Mouse (Mus musculus): Measurements from ENCODE around the gene Scimp.
A peak's percentile ranks its signal among the peaks of the same experiment; 100 is the strongest.
"Not testable (repeated sequence)": the region's sequence is repeated elsewhere in the genome, so short reads cannot be mapped to it uniquely, and the experiment has no call there.

Scimp gene

DNA sequence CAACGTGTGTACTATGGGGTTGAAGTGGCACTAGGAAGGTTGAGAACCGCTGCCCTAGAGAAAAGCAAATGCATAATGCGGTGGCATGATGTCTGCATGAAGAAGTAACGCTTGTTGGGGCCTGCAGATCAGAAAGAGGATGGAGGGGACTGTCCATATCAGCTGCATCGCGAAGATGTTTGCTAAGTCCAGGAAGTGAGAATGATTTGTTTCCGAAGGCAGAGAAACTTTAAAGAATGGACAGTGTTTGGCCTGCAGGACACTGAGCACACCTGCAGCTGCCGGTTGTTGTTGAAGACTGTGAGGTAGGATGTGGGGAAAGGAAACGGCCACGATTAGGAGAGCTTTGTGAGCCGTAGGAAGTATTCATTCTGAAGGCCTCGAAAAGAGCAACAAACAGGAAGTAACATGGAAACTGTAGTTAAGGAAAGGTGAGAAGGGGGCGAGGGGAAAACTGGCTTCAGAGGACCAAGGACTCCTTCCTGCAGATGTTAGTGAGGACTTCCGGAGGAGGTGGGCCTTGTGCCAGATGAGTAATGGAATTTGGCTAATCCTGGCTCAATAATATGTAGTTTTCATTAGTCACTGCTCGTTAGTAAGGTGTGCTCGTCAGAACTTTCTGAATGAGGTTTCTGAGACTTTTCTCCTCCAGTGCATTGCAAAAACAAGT is 46.5 kb downstream of the Scimp start:
- no peak for DNase-seq (ENCODE audit: low spot score)

DNA sequence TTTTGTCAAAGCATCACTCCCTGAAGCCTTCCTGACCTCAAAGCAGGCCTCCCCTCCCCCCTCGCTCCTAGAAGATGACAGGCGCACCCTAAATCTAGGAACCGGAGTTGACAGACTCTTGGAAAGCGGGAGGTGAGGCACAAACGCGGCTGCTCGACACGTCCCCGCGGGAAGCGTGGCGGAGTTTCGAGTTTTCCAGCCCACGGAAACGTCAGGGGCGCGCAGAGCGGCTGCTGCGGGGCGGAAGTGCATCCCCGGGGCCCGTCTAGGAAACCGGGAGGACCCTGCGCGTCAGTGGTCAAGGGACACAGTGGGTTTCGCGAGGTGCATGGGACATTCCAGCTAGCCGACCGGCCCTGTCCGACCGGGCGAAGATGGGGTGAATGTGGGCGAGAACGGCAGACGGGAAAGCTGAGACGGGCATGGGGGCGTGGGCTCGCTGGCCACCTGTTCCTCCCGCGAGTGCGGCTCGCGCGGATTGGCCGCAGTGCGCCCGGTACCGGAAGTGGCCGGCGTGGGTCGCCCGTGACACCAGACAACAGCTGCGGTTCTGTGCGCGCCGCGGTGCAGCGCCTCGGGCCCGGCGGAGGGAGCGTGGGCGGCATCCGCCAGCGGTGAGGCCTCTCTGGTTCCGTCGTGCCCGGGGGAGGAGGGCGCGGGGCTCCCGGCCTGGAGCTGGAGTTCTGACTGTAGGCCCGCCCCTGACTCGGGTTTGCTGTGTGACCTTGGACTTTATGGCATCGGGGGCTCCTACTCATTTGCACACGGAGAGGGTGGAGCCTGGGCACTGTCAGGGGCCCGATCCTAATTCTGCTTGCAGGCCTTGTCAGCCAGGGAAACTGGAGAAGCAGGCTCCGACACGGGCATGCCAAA is 48.2 kb downstream of the Scimp start, which contains the start of gene Zfp3:
Gene Zfp3 (plus strand): TSS at position 274 of the 873 bp plus-strand sequence.
- DNase-seq (ENCODE audit: low spot score): peak; percentile 80

DNA sequence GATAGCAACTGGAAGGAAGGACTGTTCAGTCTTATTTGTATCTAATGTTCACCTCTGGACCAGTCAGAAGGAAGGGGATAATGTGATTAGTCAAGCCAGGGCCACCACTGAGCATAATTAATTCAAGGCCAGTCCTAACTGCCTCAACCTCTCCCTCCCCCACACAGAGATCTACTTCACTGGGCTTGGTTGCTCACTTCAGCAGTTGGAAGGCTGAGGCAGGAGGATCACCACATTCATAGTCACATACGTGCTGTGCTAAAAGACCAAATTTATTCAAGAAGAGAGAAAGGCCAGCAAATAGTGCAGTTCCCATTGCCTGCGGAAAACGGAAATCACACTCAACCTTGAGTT is 48.8 kb downstream of the Scimp start:
- no peak for DNase-seq (ENCODE audit: low spot score)

DNA sequence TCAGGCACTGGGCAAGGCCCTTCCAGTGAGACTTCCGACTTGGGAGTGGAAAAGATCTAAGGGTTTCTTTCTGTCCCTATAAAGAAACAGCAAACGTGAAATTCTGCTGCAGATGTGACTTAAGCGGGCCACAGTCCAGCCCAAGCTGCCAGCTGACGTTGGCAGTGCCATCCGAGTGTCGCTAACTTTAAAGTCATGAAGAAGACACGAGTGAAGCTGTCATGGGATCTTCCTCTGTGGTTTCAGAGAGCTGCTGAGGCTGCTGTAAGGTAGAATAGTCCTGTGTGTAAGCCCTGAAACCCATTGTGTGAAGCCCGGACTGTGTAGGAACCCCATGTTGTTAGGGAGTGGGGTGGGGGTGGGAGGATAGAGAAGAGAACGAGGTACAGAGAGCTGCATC is 49.7 kb downstream of the Scimp start:
- no peak for DNase-seq (ENCODE audit: low spot score)

DNA sequence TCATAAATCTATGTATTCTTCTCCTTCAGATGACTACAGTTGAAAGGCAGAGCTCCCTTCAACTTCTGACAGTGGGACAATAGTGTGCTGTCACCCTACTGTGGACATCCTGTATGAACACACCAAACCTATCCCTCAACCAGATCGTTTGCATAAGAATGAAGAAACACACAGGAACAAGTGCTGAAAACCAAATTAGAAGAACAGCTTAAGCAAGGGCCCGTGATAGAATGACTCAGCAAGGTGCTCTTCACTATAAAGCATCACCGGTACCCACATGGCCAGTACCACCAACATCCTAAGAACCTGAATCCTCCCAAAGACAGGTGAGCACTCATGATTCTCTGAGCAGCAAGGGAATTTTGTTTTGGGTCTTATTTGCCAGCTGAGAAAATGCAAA is 51.9 kb downstream of the Scimp start:
- not testable (repeated sequence) for DNase-seq (ENCODE audit: low spot score)

DNA sequence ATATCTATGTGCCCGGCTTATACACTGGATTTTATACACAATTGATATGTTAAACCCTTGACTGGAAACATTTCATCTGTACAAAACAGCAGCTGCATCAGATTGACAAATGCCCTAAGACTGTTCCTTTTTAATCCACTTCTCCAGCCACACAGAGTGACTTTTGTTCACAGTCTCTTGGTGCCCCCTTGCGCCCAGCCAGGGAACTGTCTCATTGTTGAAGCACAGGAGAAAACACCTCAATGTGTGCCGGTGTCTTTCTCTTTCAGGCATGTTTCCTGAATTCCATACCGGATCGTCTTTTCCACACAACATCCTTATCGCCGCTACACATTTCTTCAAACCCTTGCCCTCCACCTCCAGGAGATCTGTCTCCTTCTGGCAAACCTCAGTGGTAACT is 56.7 kb downstream of the Scimp start:
- peak; percentile 58 for DNase-seq (ENCODE audit: low spot score)

DNA sequence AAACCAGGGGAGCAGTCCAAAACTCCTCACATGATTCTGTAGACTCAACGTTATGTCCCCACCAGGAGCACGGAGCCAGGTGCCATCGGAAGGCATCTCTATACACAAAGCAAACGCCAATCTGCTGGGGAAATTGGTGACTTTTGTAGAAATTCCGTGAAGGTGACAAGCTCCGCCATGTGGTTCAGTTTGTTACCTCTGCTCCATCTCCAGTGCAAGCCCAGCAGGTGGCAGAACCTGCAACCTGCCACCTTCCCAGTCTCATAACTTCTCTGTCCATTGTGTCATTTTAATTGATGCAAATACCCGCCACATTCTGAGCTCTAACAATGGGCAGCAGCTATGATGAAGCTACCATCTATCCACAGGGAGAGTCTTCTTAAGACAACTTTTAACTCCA is 57.4 kb downstream of the Scimp start:
- no peak for DNase-seq (ENCODE audit: low spot score)

DNA sequence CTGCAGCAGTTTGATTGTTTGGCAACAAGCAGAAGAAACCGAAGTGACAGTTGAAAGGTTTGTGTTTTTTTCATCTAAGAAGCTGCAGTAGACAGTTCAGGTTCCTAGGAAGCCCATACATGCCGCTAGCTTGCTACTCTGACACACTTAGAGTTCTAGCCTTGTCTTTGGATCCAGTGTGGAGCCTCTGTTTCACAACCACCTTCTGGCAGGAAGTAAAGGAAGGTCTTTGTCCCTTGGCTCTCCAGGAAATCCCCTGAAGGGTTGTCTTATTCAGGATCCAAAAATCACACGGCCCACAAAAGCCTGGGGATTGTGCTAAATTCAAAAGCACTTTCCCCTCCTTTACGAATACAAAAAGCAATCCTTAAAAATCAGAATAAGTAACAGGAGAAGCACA is 57.9 kb downstream of the Scimp start:
- no peak for DNase-seq (ENCODE audit: low spot score)

DNA sequence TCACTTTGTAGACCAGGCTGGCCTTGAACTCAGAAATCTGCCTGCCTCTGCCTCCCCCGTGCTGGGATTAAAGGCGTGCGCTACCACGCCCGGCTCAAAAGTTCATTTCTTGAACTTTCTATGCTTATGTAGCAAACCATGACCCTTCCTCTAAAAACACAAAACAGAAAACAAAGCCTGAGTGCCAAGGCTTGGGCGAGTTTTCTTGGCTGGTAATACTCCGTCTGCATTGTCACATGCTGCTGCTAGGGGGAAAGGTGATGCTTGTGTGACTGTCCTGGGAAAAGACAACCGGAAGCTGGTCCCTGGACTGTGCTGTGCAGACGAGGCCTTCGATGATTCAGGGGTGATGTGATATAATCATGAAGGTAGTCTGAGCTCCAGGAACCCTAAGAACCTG is 59.2 kb downstream of the Scimp start:
- DNase-seq (ENCODE audit: low spot score): no peak

DNA sequence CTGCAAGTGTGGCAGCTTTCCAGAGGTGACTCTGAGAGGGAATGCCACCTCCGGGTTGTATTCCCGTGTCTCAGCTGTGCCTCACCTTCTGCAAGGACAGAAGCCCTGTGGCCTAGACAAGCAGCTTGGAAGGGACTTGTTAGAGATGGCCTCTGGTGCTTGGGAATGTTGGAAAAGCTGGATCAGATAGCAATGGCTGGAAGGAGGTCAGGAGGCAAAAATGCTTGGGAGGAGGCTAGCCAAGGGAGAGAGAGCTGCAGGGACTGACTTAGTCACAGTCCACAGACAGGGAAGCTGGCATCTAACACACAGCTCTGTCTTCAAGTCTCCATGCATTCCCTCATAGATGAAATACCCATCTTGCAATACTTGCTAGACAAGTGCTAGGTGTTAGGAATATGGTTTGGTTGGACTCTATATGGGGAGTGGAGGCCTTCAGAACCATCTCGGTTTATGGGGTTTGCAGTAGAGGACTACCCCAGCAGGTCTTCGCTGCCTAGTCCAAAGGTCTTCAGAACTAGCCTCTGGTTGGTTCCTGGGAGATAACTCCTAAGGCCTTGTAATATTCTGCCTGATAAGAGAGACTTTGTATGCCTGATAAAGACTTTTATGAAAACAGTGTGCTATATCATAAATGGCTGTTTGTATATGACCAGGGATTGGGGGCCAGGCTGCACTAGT is 59.9 kb downstream of the Scimp start:
- DNase-seq (ENCODE audit: low spot score): no peak

DNA sequence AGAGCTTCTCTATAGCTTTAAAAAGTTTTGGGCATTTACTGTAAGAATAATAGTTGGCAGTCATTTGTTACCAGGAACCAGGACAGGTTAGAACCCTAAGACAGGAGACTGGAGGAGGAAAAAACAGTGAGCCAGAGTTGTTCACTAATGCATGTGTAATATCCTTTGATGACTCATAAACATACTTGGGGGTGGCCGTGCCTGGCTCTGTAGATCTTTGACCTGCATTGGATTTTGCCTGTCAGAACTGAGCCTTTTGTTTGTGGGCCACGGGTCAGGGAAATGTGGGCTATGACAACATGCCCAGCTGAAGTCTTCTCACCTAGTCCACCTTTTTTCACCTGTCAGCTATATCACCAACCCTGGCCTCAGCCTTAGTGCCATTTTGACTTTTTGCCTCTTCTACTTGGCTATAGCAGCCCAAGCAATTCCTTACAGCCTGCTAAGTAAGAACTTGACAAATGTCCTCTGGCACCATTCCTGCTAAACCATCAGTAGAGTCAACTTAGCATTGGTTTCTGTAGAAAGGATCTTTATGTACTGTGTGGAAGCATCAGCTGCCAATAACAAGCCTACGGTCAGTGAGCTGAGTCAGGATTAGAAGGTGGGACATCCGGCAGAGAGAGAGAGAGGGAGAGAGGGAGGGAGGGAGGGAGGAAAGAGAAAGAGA is 64.4 kb downstream of the Scimp start:
- DNase-seq (ENCODE audit: low spot score): no peak

DNA sequence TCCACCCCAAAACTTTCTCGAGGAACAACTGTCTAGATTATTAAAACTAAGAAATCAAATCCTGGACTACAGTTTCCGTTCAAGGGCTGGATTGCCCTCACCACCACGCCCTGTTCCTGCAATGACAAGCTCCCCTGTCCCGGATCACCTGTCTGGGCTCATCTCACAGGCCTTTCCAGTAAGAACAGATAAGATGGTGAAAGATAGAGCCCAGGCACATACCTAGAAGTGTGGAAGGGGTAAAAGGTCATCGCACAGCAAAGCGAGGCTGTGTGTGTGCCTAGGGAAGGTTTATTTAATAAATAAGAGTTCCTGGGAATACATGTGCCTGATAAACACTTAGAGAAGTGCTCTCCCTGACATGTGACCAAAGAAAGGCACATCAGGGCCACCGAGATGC is 66.8 kb downstream of the Scimp start:
- DNase-seq (ENCODE audit: low spot score): peak; percentile 67

DNA sequence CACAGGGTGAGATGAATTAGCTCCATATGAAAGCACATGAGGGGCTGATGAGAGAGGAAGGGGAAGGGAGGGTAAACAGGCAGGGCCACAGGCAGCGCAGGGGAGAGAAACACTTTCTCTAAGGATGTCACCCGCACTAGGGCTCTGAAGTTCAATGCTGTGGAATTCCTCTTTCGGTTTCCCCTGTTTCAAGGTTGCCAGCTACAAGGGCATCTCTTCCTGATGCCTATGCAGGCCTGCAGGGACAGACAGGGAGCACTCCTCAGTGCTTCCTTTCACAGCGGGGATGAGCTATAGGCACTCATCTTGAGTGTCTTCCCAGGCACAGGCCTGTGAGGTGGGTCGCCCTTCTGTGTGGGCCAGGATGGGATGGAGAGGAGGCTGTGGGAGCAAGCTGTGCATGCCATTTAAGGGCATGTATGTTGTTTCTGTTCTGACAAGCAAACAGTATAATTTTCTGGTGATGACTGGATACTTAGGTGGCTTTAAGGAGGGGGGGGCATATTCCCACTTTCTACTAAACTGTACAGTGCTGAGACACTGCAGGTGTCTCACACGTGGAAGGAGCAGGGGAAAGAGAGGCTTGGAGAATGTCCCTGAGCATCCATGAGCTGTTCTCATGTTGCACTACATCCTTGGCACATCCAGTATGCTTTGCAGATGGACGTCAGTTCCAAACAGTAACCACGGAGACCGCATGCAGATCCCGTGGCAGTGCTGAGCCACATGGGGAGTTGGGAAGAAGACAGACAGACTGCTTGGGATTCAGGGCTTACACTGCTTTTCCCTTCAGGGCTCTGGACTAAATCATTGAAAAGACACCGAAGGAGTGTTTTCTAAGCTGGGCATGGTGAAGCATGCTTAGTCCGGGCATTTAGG is 69.6 kb downstream of the Scimp start:
- no peak for DNase-seq (ENCODE audit: low spot score)

DNA sequence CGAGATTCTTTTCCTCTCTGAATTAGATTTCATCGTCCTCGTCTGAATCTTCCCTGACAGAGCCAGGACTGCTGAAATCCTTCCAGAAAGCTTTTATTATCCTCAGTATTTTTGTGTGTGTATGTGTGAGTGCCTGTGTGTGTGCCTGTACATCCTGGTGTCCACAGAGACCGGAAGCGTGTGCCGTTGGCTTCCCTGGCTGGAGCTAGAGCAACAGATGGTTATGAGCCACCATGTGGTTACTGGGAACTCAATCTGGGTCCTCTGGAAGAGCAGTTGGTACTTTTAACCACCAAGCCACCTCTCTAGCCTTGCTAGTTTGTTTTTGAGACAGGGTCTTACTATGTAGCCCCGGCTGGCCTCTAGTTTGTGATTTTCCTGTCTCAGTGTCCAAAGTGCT is 70.3 kb downstream of the Scimp start:
- DNase-seq (ENCODE audit: low spot score): no peak

DNA sequence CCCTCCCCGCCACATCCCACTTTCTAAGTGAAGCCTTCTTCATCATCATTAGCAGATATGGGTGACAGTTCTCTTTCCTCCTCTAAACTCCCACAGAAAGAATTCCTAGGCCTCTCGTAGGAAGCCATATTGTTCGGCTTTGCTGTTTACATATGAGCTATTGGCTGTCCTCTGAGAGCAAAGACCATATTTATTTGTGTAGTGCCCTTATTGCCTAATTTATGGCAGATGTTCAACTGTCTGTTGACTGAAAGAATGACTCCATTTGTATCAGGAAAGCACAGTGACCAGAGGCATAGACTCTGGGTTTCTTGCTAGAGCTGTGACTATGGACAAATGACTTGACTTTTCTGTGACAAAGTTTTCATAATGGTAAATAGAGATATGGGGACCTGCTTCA is 70.8 kb downstream of the Scimp start:
- no peak for DNase-seq (ENCODE audit: low spot score)

Measured in yolk sac, embryonic 10.5 days (tissue).